Mouse (Mus musculus) olfactory bulb, adult 2 months (tissue): ENCODE results near the gene Lbr.

Experiments
- CTCF ChIP-seq: fragments of 200-500 bp; IDR thresholded peaks from 2 replicates; pipeline ENCODE4 v1.5.1; 2012; ENCODE audit warnings: low read depth, mild to moderate bottlenecking, low read length, moderate library complexity; ENCODE audit not compliant: insufficient read depth
- POLR2A ChIP-seq: fragments of 200-500 bp; IDR thresholded peaks from 2 replicates; pipeline ENCODE4 v1.6.1; 2012; ENCODE audit warnings: mild to moderate bottlenecking, low read depth, low read length, moderate library complexity; ENCODE audit not compliant: insufficient read depth

GRCm38 (mm10) chr1:181839746-181840366 lies 3.0 kb downstream of the Lbr start:
- TF ChIP-seq CTCF (no peak), POLR2A (no peak)
